10 mouse cellular contexts compared by ENCODE assay signal in the genomic region with DNA sequence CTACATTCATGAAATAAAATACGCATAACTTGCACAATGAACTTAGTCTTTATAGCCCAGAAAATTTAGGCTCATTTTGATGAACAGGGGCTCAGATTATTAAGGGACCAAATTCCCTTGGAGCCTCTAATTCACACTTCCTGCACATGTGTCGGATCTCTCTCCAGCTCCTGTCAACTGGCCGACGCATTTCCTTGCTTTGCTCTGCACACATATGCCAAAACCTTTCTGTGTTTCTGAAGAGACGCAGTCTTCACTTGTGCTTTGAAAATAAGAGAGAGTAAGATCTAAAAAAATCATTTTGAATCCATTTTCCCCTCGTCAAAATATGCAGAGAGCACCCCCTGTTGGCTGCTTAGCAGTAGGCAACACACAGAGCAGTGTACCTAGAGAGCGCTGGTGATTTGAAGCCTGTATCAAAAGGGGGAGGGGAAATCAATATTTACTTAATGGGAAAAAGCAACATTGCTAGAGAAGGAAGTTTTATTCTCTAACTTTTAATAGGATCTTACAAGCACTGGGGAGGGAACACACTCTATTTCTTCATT. TPM values are rescaled to one million over a fixed set of nuclear protein-coding genes. Genes with fewer than 3 reads are reported as not detected.
A peak's percentile ranks its signal among the peaks of the same experiment; 100 is the strongest.
DNase-seq lines count a peak whose midpoint lies in the region; ATAC-seq and TF ChIP-seq lines count a peak whose summit lies in the region.
"Had no signal": no experiment of that assay in that cellular context is flagged by ENCODE, and none has a peak within 500 bp of the region (broad histone marks: within the 10 kb centered on the region; RNA-seq: fewer than 3 reads in every experiment).

No protein-coding gene starts in this region.

- H3K4me2 ChIP-seq in kidney, postnatal 0 days (ENCODE audit: low read length), result no peak overlapping the region
- no peak overlapping the region for H3K4me2 ChIP-seq in kidney, embryonic 16.5 days (replicated peaks; ENCODE audit: low read depth, low read length)
- 0 out of 2 replicates have a peak overlapping the region, but pooled peaks have one; percentile 8 for H3K4me2 ChIP-seq in embryonic facial prominence, embryonic 15.5 days (replicated peaks)
- H3K4me2 ChIP-seq: embryonic facial prominence, embryonic 12.5 days had no signal

- peak; percentile 57 for DNase-seq in kidney, postnatal 0 days (ENCODE audit: low spot score)
- peak; percentile 46 for DNase-seq in ZHBTc4 (ENCODE audit: low read depth, low spot score)
- DNase-seq in layer of hippocampus, adult 11-12 months (ENCODE audit: low spot score), result peak; percentile 58
- peak; percentile 2 for DNase-seq in lung, postnatal 14 days
- peak; percentile 77 for DNase-seq in right cerebral cortex, postnatal 4 days
- no peak for DNase-seq in T-cell, adult 2 months (ENCODE audit: low spot score)

- H3K36me3 ChIP-seq in kidney, postnatal 0 days (ENCODE audit: insufficient read depth, low read length), result no peaks in the 10 kb centered on the region
- no peaks in the 10 kb centered on the region for H3K36me3 ChIP-seq in kidney, embryonic 16.5 days (ENCODE audit: insufficient read depth, low read length)
- no peaks in the 10 kb centered on the region for H3K36me3 ChIP-seq in embryonic facial prominence, embryonic 15.5 days
- H3K36me3 ChIP-seq: embryonic facial prominence, embryonic 12.5 days had no signal

- whole genome bisulfite sequencing in kidney, postnatal 0 days, result 39% methylated on average over 7 of the region's 7 CpGs
- WGBS in kidney, embryonic 16.5 days, result 35% methylated on average over 7 of the region's 7 CpGs
- WGBS in embryonic facial prominence, embryonic 15.5 days, result 32% methylated on average over 7 of the region's 7 CpGs

- no peaks in the 10 kb centered on the region for H3K9me3 ChIP-seq in kidney, postnatal 0 days (replicated peaks; ENCODE audit: low read length)
- no peaks in the 10 kb centered on the region for H3K9me3 ChIP-seq in kidney, embryonic 16.5 days (ENCODE audit: low read length)
- no peaks in the 10 kb centered on the region for H3K9me3 ChIP-seq in embryonic facial prominence, embryonic 15.5 days (replicated peaks)
- H3K9me3 ChIP-seq: embryonic facial prominence, embryonic 12.5 days; megakaryocyte, embryonic 14.5 days had no signal

- no peaks in the 10 kb centered on the region for H3K4me1 ChIP-seq in kidney, postnatal 0 days (replicated peaks; ENCODE audit: insufficient read depth, low read length)
- H3K4me1 ChIP-seq in kidney, embryonic 16.5 days (ENCODE audit: insufficient read depth, low read length), result no peaks in the 10 kb centered on the region
- H3K4me1 ChIP-seq in embryonic facial prominence, embryonic 15.5 days, result no peaks in the 10 kb centered on the region
- H3K4me1 ChIP-seq: embryonic facial prominence, embryonic 12.5 days; megakaryocyte, embryonic 14.5 days had no signal

- no peak for ATAC-seq in kidney, postnatal 0 days (replicated peaks; ENCODE audit: low FRiP score, low read depth)
- ATAC-seq in kidney, embryonic 16.5 days (ENCODE audit: low FRiP score, low TSS enrichment), result no peak; the same call in 1 of the 2 replicates
- ATAC-seq in embryonic facial prominence, embryonic 15.5 days (ENCODE audit: insufficient number of reproducible peaks, low FRiP score, low TSS enrichment, low read depth), result no peak

- peak; percentile 78 for TF ChIP-seq CTCF in kidney, postnatal 0 days (IDR thresholded peaks at IDR 0.05; ENCODE audit: low read depth)

- no peak overlapping the region for H3K9ac ChIP-seq in kidney, postnatal 0 days (ENCODE audit: low read depth, low read length)
- H3K9ac ChIP-seq in kidney, embryonic 16.5 days (replicated peaks; ENCODE audit: low read length), result no peak overlapping the region
- no peak overlapping the region for H3K9ac ChIP-seq in embryonic facial prominence, embryonic 15.5 days
- H3K9ac ChIP-seq: embryonic facial prominence, embryonic 12.5 days had no signal

- no peak overlapping the region for H3K27ac ChIP-seq in kidney, postnatal 0 days
- no peak overlapping the region for H3K27ac ChIP-seq in kidney, embryonic 16.5 days (ENCODE audit: low read length)
- H3K27ac ChIP-seq in embryonic facial prominence, embryonic 15.5 days (replicated peaks), result no peak overlapping the region
- H3K27ac ChIP-seq: embryonic facial prominence, embryonic 12.5 days had no signal

- no peak overlapping the region for H3K4me3 ChIP-seq in kidney, postnatal 0 days (replicated peaks; ENCODE audit: low read depth, low read length)
- no peak overlapping the region for H3K4me3 ChIP-seq in kidney, embryonic 16.5 days (ENCODE audit: low read length)
- no peak overlapping the region for H3K4me3 ChIP-seq in embryonic facial prominence, embryonic 15.5 days (replicated peaks)
- H3K4me3 ChIP-seq: embryonic facial prominence, embryonic 12.5 days; megakaryocyte, embryonic 14.5 days had no signal

- H3K27me3 ChIP-seq in kidney, postnatal 0 days (ENCODE audit: insufficient read depth, low read length), result no peaks in the 10 kb centered on the region
- no peaks in the 10 kb centered on the region; the same call in 1 of the 2 replicates for H3K27me3 ChIP-seq in kidney, embryonic 16.5 days (ENCODE audit: insufficient read depth, low read length)
- no peaks in the 10 kb centered on the region for H3K27me3 ChIP-seq in embryonic facial prominence, embryonic 15.5 days
- H3K27me3 ChIP-seq: embryonic facial prominence, embryonic 12.5 days; megakaryocyte, embryonic 14.5 days had no signal

RNA-seq across cellular contexts. Expression of a gene that starts 18.5 kb away (rescaled TPM):
- polyA plus RNA-seq in kidney, postnatal 0 days (2015; fragmentation: Nextera tagmentation; extraction: Ambion mirVana), result 51.5 and 56.3 TPM in 2 replicates
- polyA plus RNA-seq in kidney, embryonic 16.5 days (2015; fragmentation: Nextera tagmentation; extraction: Ambion mirVana), result 70.1 and 72.2 TPM in 2 replicates
- polyA plus RNA-seq in embryonic facial prominence, embryonic 15.5 days (2015; fragmentation: Nextera tagmentation; extraction: Ambion mirVana), result 67.0 and 68.5 TPM in 2 replicates
